Mouse (Mus musculus) gastrocnemius, adult 8-10 months (tissue): ENCODE measurements around the gene Ccm2l. TPM values are rescaled to one million over a fixed set of nuclear protein-coding genes. Genes with fewer than 3 reads are reported as not detected.

Source experiments
- DNase-seq, 2 experiments: peaks; one replicate each; pipeline ENCODE4 v3.0.0; 2022; ENCODE audit warnings: low spot score in 2 of 2
- total RNA-seq, 4 experiments: library from RNA; stranded (reverse); gene quantifications; 2 replicates each; pipeline ENCODE4 v1.2.4; 2022

Ccm2l gene
- 1 to 10 TPM; 2.6 to 3.3 (median 2.8) TPM for total RNA-seq

DNA sequence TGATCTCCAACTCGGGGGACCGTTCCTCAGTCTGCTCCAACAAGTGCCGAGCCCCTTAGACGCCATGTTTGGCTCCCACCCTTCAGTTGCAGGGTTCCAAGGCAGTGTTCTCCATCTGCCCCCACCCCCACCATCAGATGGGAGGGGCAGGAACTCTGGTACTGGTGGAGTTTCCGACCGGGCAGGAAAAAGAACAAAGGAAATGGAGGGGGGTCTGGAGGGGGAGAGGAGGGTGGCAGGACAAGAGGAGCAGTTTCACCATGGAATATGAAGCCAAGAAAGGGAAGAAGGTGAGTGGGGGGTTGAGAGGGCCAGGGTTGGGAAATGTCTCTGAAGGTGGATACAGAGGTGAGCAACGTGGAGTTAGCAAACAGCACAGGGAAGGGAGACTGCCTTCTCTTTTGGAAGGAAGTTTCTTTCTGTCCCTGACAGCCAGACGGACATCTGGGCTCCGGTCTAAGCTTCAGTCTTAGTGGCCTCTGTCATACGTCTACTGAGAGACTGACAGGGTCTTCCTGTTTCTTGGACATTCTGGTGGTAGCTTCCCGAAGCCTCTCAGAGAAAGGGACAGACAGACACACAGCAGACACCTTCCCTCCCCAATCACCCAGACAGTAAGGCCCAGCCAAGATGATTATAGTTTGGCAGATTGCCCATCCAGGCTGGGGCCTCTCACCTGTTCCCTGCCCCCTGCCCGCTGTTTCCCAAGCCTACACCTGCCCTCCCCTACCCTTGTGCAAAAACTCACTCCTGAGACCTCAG lies at the start of gene Ccm2l:
Gene Ccm2l, plus strand, starts transcription at position 209 of the 762 bp plus-strand sequence.
- no peak for DNase-seq

- no peak for DNase-seq
Measured at GRCm38 (mm10) chr2:153016786-153017185, 49.0 kb upstream of the Ccm2l start.

- DNase-seq: no peak
Measured at GRCm38 (mm10) chr2:153019355-153019754, 46.4 kb upstream of the Ccm2l start.

DNA sequence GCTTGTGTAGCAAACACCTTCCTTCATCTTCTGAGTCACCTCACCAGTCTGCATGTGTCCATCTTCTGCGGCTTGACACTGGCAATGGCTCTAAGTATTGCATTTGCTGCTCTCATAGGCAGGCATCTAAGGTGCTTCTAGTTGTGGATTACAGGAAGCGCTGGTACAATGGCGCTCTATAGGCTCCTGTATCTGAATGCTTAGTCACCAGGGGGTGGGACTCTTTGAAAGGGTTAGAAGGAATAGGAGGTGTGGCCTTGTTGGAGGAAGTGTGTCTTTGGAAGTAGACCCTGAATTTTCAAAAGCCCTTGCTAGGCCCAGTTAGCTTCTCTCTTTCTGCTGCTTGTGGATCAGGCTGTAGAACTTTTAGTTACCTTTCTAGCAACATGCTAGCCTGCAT lies 44.6 kb upstream of the Ccm2l start:
- no peak for DNase-seq

GRCm38 (mm10) chr2:153022855-153023254 lies 42.9 kb upstream of the Ccm2l start:
- DNase-seq: no peak

GRCm38 (mm10) chr2:153026052-153026451 lies 39.7 kb upstream of the Ccm2l start:
- DNase-seq: no peak

DNA sequence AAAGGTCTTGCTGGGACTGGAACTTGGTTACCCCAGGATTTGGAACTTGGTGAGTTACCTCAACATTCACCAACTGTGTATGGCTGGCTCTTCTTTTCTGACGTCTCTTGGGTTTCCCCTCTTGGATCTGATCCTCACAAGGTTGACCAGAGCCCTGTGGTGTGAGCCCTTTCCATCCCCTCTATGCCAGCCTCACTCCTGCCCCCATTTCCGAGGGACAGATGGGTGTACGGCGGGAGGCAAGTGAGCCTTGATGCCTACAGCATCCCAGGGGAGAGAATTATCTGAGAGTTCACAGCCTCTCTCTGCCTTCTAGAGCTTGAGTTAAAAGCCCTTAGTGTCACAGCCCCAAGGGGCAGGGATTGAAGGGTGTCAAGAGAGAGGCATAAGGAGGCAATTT lies 38.3 kb upstream of the Ccm2l start:
- DNase-seq: no peak

GRCm38 (mm10) chr2:153030422-153030821 lies 35.3 kb upstream of the Ccm2l start:
- no peak for DNase-seq

GRCm38 (mm10) chr2:153031126-153032082 lies 34.4 kb upstream of the Ccm2l start, which contains the start of gene Xkr7:
TSS of gene Xkr7 (plus strand) at chr2:153031852.
- DNase-seq: no peak

- peak; percentile 29 to 39 for DNase-seq
Measured at GRCm38 (mm10) chr2:153032083-153032842, 33.5 kb upstream of the Ccm2l start.

- DNase-seq: no peak
Measured at GRCm38 (mm10) chr2:153032973-153033372, 32.8 kb upstream of the Ccm2l start.

- no peak for DNase-seq
Measured at GRCm38 (mm10) chr2:153033545-153034230, 32.1 kb upstream of the Ccm2l start.

DNA sequence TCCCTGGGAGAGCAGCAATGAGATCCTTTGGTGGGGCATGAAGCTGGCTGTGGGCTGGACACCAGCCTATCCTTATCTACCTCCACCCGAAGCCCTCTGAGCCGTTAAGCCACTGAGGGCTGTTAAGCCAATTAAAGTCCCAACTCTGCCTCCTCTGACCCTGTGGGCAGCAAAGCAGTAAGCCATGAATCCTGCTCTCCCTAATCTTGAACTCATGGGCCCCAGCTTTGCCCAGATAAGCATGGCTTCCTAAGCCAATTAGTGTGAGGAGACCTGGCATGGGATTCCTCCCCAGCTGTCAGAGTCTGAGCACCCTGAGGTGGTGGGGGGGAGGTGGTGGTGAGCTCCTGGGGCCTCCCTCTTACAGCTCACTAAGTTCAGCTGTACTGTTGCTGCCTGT lies 29.1 kb upstream of the Ccm2l start:
- DNase-seq: no peak

- no peak for DNase-seq
Measured at GRCm38 (mm10) chr2:153043886-153044285, 21.9 kb upstream of the Ccm2l start.

- DNase-seq: no peak
Measured at GRCm38 (mm10) chr2:153045884-153046299, 19.9 kb upstream of the Ccm2l start.

DNA sequence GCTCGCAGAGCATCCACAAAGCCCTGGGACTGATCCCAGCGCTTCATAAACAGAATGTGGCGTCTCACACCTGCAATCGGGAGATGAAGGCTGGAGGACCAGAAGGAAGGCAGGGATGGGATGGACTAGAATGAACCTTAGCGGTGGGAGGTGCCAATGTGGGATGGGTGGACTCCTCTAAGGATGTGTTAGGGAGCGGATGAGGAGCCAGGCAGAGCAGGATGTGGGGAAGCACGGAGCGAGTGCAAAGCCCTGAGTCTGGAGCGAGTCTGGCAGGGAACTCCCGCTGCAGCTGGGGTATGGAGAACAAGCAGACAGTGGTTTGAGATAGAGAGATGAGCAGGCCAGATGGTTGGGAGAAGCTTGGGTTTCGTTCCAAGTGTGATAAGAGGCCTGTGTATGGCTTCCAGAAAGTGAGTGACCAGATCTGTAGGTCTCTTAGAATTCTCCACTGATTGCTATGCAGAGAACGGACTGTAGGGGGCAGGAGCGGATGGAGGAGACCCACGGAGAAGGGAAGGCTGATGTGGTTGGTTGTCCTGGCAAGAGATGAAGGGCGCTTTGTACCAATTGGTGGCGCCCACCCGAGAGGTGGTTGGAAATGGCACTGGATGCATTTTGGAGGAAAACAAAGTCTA lies 17.8 kb upstream of the Ccm2l start:
- DNase-seq: no peak

- no peak for DNase-seq
Measured at GRCm38 (mm10) chr2:153049288-153049996, 16.3 kb upstream of the Ccm2l start.

- DNase-seq: no peak
Measured at GRCm38 (mm10) chr2:153049997-153050358, 15.8 kb upstream of the Ccm2l start.

DNA sequence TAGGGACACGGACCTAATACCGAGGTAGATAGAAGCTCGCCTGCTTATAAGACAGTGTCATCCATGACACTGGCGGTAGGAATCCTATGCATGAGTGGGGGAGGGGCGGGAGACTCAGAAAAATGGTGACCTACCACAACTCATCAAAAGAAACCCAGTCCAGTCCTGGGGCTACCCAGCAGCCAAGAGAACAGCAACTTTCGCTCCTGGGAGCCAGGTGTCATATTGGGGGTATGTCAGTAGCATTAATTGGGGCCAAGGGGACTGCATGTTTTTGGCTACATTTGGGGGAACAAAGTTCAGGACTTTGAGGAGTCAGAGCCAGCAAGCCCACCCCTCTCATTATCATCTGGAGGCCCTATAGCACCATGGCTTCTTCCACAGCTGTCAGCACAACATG lies 14.7 kb upstream of the Ccm2l start:
- no peak for DNase-seq

DNA sequence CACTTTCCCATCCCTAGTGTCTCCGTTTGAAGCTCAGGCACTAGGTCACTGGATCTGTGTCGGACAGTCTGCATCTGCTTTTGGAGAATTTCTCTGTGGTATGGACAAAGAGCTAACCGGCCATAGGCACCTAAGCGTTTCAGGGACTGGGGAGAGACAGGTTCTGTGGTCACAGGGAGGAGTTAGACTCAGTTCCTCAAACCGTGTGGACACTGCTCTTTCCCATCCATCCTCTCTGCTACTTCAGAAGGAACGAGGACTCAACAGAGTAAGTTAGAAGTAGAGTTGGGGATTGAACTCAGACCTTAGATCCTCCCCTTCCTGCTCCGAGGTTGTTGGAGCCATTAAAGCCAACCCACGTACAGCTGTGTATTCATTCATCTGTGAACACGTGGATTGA lies 14.2 kb upstream of the Ccm2l start:
- DNase-seq: no peak
